Mouse (Mus musculus) left cerebral cortex, adult 2 months (tissue): Measurements from ENCODE around the gene Bcl9. TPM values are rescaled to one million over a fixed set of nuclear protein-coding genes. Genes with fewer than 3 reads are reported as not detected.
A peak's percentile ranks its signal among the peaks of the same experiment; 100 is the strongest.

Experiments
- DNase-seq, 2 experiments: peaks; one replicate each; pipeline ENCODE4 v3.0.0; 2021 to 2022; ENCODE audit warnings: low spot score in 2 of 2, mixed read lengths in 1 of 2; ENCODE audit errors: extremely low spot score in 1 of 2
- H3K27ac ChIP-seq: fragments of 200-600 bp; 2 replicates; pipeline ENCODE4 v1.8.1; 2022
- H3K4me3 ChIP-seq: fragments of 200-600 bp; 2 replicates; pipeline ENCODE4 v1.8.1; 2022
- CTCF ChIP-seq: fragments of 200-600 bp; IDR thresholded peaks from 2 replicates; pipeline ENCODE4 v1.8.1; 2022; ENCODE audit warnings: antibody characterized with exemption, mild to moderate bottlenecking, moderate library complexity
- intact Hi-C: fragments of 180-260 bp; cut with DNase I; formaldehyde crosslinking; loops from one replicate; pipeline ENCODE4 v1.15.1; 2025
- total RNA-seq, 2 experiments: library from RNA; stranded (reverse); gene quantifications; 2 replicates each; pipeline ENCODE4 v1.2.3; 2021

Bcl9 gene
- total RNA-seq, 2 experiments from 2014 or later = 55.3 to 60.0 TPM

DNA sequence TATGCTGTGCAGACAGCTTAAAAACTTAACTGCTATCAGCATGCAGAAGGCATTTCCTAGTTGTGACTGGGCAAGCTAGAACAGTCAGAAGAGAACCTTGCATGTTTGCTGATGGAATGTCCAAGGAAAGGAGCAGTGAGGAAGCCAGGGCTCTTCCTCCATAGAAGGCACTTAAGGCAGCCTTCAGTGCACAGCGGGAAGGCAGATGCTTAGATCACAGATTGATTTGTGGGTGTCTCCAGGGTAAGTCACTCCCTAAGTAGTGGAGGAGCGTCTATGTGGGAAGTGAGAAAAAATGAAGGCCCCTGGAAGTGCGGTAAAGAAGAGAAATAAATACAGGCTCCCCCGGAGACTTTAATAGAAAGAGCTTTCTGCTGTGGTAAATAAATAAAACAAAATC lies 98.5 kb downstream of the Bcl9 start:
- TF ChIP-seq CTCF = no peak
- intact Hi-C loops = no loop called here
- Histone ChIP-seq H3K27ac (no peak overlapping the region), H3K4me3 (no peak overlapping the region)
- DNase-seq = no peak

DNA sequence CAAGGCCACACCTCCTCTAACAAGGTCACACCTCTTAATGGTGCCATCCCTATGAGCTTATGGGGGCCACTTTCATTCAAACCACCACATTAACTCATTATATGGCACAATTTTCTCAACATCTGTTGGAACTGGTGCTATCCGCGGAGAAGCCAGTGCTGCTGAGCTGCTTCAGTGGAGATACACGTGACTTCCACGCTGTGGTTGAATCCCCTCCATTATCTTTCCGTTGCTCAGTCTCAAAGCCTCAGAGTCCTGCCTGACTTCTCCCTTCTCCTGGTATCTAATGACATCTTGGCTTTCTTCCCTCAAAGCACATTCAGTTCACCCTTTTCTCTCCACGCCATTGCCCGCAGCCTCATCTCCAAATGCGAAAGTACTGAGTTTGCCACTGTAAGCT lies 101.1 kb downstream of the Bcl9 start:
- intact Hi-C loops = no loop called here
- no peak overlapping the region for H3K4me3 ChIP-seq
- TF ChIP-seq CTCF = no peak
- H3K27ac ChIP-seq = no peak overlapping the region
- no peak for DNase-seq

DNA sequence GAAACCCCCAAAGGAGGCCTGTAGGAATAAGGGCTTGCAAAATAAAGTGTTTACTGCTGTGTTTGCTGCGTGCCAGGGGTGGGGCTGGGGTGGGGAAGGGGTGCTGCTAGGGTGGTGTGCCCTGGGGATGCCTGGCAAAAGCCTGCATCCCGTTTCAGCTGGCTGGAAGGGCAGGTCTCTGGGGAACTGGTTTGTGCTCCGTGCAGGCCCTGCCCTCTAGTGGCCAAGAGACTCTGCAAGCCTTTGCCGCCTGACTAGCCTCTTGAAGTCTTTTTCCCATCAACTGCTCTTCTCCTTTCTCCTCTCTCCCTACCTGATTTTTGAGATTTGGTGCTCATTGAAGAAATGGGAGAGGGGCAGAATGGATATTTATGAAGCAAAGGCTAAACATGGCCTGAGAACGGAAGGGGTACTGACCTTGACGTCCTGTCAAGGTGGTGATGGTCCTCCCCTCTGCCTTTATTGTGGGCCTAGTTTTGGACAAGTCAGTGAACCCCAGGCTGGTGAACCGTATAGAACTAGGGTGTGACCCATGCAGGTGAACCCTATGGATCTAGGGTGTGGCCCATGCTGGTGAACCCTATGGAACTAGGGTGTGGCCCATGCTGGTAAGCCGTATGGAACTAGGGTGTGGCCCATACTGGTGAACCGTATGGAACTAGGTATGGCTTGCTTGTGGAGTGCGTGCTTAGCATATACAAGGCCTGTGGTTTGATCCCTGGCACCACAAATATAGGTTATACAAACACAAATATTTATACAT lies 112.4 kb downstream of the Bcl9 start:
- peak; percentile 72 for DNase-seq
- Histone ChIP-seq H3K4me3 (no peak overlapping the region), H3K27ac (no peak overlapping the region)
- intact Hi-C loops = loop anchor here (1.0 to 5.0 kb wide), 3 partner anchors 98 to 247 kb away; no protein-coding TSS in a partner anchor
- peak; percentile 98 for TF ChIP-seq CTCF

DNA sequence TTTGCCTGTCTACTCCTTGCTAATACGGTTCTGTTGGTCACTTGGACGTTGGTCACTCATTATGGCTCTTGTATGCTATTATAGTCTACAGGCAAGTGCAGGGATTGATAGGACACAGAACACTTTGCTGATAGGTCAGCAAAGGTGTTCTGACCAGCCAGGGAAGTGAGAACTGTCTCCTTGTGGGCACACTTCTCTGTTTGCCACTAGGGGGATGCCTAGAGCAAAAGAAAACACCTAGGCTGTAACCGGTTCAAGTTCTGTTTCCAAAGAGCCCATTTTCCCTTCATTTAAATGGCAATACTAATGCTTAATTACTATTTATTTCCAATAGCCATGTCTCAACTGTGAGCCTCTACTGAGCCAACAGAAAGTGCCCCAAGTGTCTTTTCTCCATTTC lies 113.9 kb downstream of the Bcl9 start:
- no peak for DNase-seq
- peak; percentile 70 for TF ChIP-seq CTCF
- intact Hi-C loops = loop anchor here (2.0 kb wide), 1 partner anchor 155 kb away; no protein-coding TSS in a partner anchor
- Histone ChIP-seq H3K4me3 (no peak overlapping the region), H3K27ac (no peak overlapping the region)

DNA sequence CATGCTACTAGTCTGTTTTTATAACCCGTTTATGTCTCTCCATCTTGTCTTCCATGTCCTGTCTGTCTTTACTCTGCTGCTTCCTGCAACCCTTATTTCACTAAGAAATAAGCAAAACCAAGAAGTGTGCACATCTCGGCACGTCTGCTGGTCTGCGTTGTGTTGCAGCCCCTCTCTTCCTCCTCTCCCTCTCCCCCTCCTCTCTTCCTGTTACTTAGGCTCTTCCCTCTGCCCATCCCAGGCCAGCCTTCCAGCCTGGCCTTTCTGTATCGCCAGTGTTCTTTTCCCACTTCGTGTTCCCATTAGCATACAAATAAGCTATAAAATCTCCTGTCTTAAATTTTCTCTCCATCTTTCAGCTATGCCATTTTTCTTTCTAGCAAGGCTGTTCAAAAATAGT lies 117.2 kb downstream of the Bcl9 start:
- intact Hi-C loops = no loop called here
- no peak overlapping the region for H3K27ac ChIP-seq
- DNase-seq = no peak
- no peak for TF ChIP-seq CTCF
- H3K4me3 ChIP-seq = no peak overlapping the region

DNA sequence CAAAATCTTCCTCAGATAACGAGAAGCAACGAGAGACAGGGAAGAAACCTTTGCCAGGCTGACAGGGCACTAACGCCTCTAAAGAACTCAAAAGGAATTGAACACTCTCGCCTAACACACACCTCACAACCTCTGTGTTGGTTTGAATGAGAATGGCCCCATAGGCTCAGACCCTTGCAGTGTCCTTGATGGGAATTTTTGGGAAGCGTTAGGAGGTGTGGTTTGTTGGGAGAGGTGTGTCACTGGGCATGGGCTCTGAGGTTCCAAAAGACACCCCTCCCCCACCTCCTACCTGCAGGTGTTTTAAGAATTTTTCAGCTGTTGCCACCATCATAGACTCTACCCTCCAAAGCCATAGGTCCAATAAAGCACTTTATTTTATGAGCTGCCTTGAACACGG lies 118.8 kb downstream of the Bcl9 start:
- intact Hi-C loops = no loop called here
- no peak for DNase-seq
- no peak for TF ChIP-seq CTCF
- Histone ChIP-seq H3K27ac (no peak overlapping the region), H3K4me3 (no peak overlapping the region)

DNA sequence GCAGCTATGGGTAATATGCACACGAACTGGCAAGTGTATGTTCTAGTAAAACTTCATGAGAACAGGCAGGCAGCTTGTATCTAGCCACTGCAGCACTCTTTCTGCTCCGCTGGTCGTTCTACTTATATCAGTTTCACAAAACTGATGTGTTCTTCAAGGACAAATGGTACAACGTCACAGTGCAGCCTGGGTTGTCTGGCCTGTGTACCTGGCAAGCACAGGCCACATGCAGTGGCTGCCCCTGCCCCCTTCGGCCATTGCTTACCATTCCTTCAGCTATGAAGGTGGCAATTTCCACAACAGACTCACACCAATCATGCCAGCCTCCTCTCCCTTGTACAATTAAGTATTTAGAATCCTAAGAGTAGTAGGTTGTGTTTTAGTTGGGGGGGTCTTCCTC lies 125.1 kb downstream of the Bcl9 start:
- no peak for TF ChIP-seq CTCF
- H3K4me3 ChIP-seq = no peak overlapping the region
- no peak for DNase-seq
- intact Hi-C loops = no loop called here
- H3K27ac ChIP-seq = no peak overlapping the region

DNA sequence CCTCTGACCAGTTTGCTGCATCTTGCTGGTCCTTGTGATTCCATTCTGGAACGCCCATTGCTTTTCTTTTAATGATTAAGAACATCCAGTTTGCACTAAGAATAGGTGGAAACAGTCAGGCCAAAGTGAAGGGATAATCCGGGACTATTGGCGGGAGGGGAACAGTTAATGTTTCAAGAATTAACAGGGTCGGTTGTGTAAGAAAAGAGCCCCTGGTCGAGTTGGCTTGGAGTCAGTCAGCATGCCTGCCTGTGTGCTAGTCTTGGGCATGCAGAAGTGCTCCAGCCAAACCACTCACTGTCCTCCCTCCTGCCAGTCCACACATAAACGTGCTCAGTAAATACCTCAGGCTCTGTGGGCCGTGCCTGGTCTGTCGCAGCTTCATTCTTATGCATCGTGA lies 125.5 kb downstream of the Bcl9 start:
- no peak for TF ChIP-seq CTCF
- H3K4me3 ChIP-seq = no peak overlapping the region
- DNase-seq = no peak
- H3K27ac ChIP-seq = no peak overlapping the region
- intact Hi-C loops = no loop called here

DNA sequence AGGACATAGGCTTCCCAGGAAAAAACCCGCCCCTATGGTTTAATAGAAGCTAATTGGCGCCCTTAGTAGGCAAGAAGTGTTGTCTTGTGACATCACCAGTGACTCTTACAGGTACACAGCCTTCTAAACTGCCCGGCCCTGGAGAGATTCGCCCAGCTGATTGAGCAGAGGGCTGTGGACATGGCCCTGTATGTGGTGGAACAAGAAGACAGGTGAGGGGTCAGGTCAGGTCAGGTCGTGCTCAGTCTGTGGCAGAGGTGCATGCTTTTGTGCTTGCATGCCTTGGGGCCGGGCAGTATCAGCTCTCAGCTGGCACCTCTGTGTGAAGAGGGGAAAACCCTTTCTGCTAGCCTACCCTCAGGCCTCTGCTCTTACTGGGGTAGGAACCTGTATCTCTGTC lies 126.2 kb downstream of the Bcl9 start:
- no peak overlapping the region for H3K4me3 ChIP-seq
- no peak overlapping the region for H3K27ac ChIP-seq
- intact Hi-C loops = no loop called here
- no peak for DNase-seq
- no peak for TF ChIP-seq CTCF

DNA sequence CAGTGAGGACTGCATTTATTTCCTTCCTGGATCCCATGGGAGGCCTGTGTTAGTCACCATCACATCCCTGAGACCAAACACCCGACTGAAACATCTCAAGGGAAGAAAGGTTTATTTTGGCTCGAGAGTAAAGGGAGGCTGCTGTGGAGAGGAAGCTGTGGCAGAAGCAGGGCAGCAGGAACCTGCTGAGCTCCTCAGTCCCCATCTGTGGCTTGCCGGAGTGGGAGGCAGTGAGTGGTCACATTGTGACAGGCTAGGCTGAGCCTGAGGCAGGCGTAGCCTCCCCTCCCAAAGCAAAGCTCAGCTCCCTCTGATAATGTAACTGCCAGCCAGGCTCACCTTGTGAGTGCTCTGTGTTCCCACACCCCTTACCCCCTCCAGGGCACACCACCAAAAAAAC lies 130.6 kb downstream of the Bcl9 start:
- no peak overlapping the region for H3K4me3 ChIP-seq
- no peak for TF ChIP-seq CTCF
- DNase-seq = no peak
- no peak overlapping the region for H3K27ac ChIP-seq
- intact Hi-C loops = no loop called here

DNA sequence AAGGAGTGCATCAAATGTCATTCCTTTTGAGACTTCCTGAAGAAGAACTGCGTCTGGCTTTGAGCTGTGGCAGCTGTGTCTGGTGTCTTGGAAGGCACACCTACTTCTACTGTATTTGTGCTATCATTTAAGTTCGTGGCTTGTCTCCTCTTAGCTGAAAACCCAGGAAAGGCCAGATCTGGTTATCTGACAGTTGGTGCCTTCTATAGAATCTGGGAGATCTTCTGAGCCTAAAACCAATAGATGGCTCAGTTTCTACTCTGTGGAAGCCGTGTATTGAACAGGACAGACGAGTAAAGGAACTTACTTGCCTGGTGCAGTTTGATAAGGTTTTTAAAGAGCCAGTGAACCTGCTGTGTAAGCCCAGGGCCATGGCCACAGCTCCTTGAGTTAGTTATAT lies 133.2 kb downstream of the Bcl9 start:
- Histone ChIP-seq H3K27ac (no peak overlapping the region), H3K4me3 (no peak overlapping the region)
- intact Hi-C loops = no loop called here
- no peak for DNase-seq
- no peak for TF ChIP-seq CTCF

DNA sequence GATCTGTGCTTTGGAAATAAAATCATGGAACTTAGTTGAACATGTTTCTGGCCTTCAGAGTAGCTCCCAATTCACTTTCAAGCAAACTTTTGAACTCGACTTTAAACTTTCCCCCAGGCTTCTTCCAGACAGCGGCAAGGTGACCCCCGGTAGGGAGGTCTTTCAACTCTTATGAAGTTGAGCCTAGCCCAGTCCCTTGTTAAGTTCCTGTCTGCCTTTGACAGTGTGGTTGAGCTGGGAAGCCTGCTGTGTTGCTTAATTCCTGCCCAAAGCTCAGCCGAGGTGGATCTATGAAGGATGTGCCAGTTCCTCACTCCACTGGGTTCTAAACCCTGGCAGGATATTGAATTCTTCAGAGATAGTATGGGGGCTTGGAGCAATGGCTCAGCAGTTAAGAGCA lies 135.9 kb downstream of the Bcl9 start:
- Histone ChIP-seq H3K27ac (no peak overlapping the region), H3K4me3 (no peak overlapping the region)
- no peak for DNase-seq
- intact Hi-C loops = no loop called here
- TF ChIP-seq CTCF = no peak

DNA sequence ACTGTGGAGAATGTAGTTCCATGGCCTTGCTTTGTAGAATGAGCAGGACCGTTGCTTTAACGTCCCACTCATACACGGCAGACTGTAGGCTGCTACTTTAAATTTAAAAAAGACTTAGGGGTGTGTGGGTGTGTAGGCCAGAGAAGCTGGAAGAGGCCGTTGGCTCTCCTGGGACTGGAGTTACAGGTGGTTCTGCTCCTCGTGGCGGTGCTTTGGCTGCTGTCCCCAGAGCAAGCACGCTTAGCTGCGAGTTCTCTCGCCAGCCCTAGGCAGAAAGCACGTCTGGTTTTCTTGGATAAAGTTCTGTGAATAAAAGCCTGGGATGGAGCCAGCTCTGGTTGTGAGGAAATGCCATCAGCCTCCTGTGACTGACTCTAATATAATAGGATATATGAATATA lies 136.8 kb downstream of the Bcl9 start:
- Histone ChIP-seq H3K27ac (no peak overlapping the region), H3K4me3 (no peak overlapping the region)
- DNase-seq = peak in 1 of 2 experiments; percentile 43
- intact Hi-C loops = no loop called here
- no peak for TF ChIP-seq CTCF
